Mouse (Mus musculus) myocyte (in vitro differentiated cells): ENCODE results near the gene Tomm34.

Experiments
- CEBPB ChIP-seq: IDR thresholded peaks from 2 replicates; pipeline ENCODE4 v1.6.1; 2011; ENCODE audit warnings: mild to moderate bottlenecking, moderate library complexity; ENCODE audit not compliant: poor library complexity, insufficient read depth, severe bottlenecking
- MAX ChIP-seq: IDR thresholded peaks from one replicate; pipeline ENCODE4 v1.6.1; 2011; ENCODE audit warnings: low read depth, mild to moderate bottlenecking, control low read depth
- MYOD1 ChIP-seq, 3 experiments: IDR thresholded peaks; one replicate each; pipeline ENCODE4 v1.6.1; 2011; ENCODE audit warnings: control low read depth in 2 of 3, low read depth in 2 of 3, mild to moderate bottlenecking in 2 of 3, moderate library complexity in 1 of 3; ENCODE audit not compliant: insufficient read length in 2 of 3, control insufficient read depth in 1 of 3
- MYOG ChIP-seq, 3 experiments: IDR thresholded peaks; one replicate each; pipeline ENCODE4 v1.6.1; 2011; ENCODE audit warnings: control low read depth in 2 of 3, low read depth in 2 of 3, mild to moderate bottlenecking in 2 of 3; ENCODE audit not compliant: insufficient read length in 2 of 3, control insufficient read depth in 1 of 3, insufficient read depth in 1 of 3
- POLR2A ChIP-seq: IDR thresholded peaks from one replicate; pipeline ENCODE4 v1.6.1; 2011; ENCODE audit warnings: low read depth, mild to moderate bottlenecking, control low read depth, moderate library complexity; ENCODE audit not compliant: insufficient read length
- POLR2AphosphoS2 ChIP-seq: IDR thresholded peaks from one replicate; pipeline ENCODE4 v1.6.1; 2011; ENCODE audit warnings: low read depth, control low read depth; ENCODE audit not compliant: insufficient read length
- TCF3 ChIP-seq: IDR thresholded peaks from one replicate; pipeline ENCODE4 v1.6.1; 2011; ENCODE audit warnings: low read depth, control low read depth; ENCODE audit not compliant: insufficient read length

DNA sequence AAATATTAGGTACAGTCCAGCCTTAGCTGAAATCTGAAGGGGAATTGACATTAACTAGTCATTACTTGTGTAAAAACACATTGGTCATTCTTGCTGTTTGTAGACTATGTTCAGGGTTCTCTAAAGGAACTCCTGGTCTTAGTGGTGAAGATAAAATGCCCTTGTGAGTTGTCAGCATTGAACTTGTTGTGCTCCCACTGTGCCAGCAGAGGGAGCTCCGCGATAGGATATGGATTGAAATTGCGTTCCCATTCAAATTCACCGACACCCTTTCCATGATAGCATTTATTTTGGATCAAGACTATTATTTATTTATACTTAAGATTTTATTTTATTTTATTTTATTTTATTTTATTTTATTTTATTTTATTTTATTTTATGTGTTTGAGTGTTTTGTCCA is 32.5 kb upstream of the Tomm34 start:
- TF ChIP-seq POLR2A = no peak
- no peak for TF ChIP-seq TCF3
- TF ChIP-seq MAX = no peak
- no peak for TF ChIP-seq MYOD1 (IDR thresholded peaks at IDR 0.05; ENCODE audit: control insufficient read depth in 1 of 3, insufficient read length in 2 of 3, low read depth in 2 of 3)
- TF ChIP-seq MYOG (IDR thresholded peaks at IDR 0.05; ENCODE audit: control insufficient read depth in 1 of 3, insufficient read depth in 1 of 3, insufficient read length in 2 of 3, low read depth in 2 of 3) = no peak
- no peak for TF ChIP-seq CEBPB
- TF ChIP-seq POLR2AphosphoS2 = no peak
